Mouse (Mus musculus): ENCODE measurements at regions not wholly inside any gene's neighbourhood (a gene's known extent, or its start where the extent isn't known, plus 50 kb on each side); places are given as distances from the start of the nearest gene placed in this dataset.

- no peaks in the 10 kb centered on the region for H3K36me3 ChIP-seq (ENCODE audit: insufficient read depth, low read length)
- H3K27me3 ChIP-seq (ENCODE audit: insufficient read depth, low read length): no peaks in the 10 kb centered on the region
- TF ChIP-seq POU5F1 (IDR thresholded peaks at IDR 0.05; ENCODE audit: borderline replicate concordance, low read length) (no peak), CTCF (conservative IDR thresholded peaks at IDR 0.05; ENCODE audit: low read length) (no peak), NANOG (IDR thresholded peaks at IDR 0.05; ENCODE audit: borderline replicate concordance, low read length) (no peak)
- H3K4me3 ChIP-seq (replicated peaks; ENCODE audit: low read length): no peak overlapping the region
- H3K4me1 ChIP-seq (replicated peaks; ENCODE audit: low read depth, low read length): no peaks in the 10 kb centered on the region
- H3K9me3 ChIP-seq (ENCODE audit: low read length): no peaks in the 10 kb centered on the region
Measured at GRCm38 (mm10) chr4:26637859-26638258, 291.2 kb upstream of the Manea start.

GRCm38 (mm10) chr4:26630553-26631206 is 284.0 kb upstream of the Manea start:
- H3K4me1 ChIP-seq (replicated peaks; ENCODE audit: low read depth, low read length): no peaks in the 10 kb centered on the region
- H3K27me3 ChIP-seq (ENCODE audit: insufficient read depth, low read length): no peaks in the 10 kb centered on the region
- H3K36me3 ChIP-seq (ENCODE audit: insufficient read depth, low read length): no peaks in the 10 kb centered on the region
- H3K4me3 ChIP-seq (replicated peaks; ENCODE audit: low read length): no peak overlapping the region
- no peaks in the 10 kb centered on the region for H3K9me3 ChIP-seq (ENCODE audit: low read length)
- TF ChIP-seq POU5F1 (IDR thresholded peaks at IDR 0.05; ENCODE audit: borderline replicate concordance, low read length): no peak
- no peak for TF ChIP-seq NANOG (IDR thresholded peaks at IDR 0.05; ENCODE audit: borderline replicate concordance, low read length)
- TF ChIP-seq CTCF (conservative IDR thresholded peaks at IDR 0.05; ENCODE audit: low read length): no peak

GRCm38 (mm10) chr4:26629710-26630109 is 283.0 kb upstream of the Manea start:
- no peak for TF ChIP-seq NANOG (IDR thresholded peaks at IDR 0.05; ENCODE audit: borderline replicate concordance, low read length)
- TF ChIP-seq POU5F1 (IDR thresholded peaks at IDR 0.05; ENCODE audit: borderline replicate concordance, low read length): no peak
- no peak for TF ChIP-seq CTCF (conservative IDR thresholded peaks at IDR 0.05; ENCODE audit: low read length)
- no peaks in the 10 kb centered on the region for H3K4me1 ChIP-seq (replicated peaks; ENCODE audit: low read depth, low read length)
- no peak overlapping the region for H3K4me3 ChIP-seq (replicated peaks; ENCODE audit: low read length)
- H3K9me3 ChIP-seq (ENCODE audit: low read length): no peaks in the 10 kb centered on the region
- no peaks in the 10 kb centered on the region for H3K36me3 ChIP-seq (ENCODE audit: insufficient read depth, low read length)
- H3K27me3 ChIP-seq (ENCODE audit: insufficient read depth, low read length): no peaks in the 10 kb centered on the region

- TF ChIP-seq POU5F1 (IDR thresholded peaks at IDR 0.05; ENCODE audit: borderline replicate concordance, low read length) (no peak), CTCF (conservative IDR thresholded peaks at IDR 0.05; ENCODE audit: low read length) (no peak), NANOG (IDR thresholded peaks at IDR 0.05; ENCODE audit: borderline replicate concordance, low read length) (no peak)
Measured at GRCm38 (mm10) chr4:26627744-26628143, 281.1 kb upstream of the Manea start.

GRCm38 (mm10) chr4:26589081-26589869 is 242.6 kb upstream of the Manea start:
- Histone ChIP-seq H3K4me3 (replicated peaks; ENCODE audit: low read length) (no peak overlapping the region), H3K36me3 (ENCODE audit: insufficient read depth, low read length) (no peaks in the 10 kb centered on the region), H3K4me1 (replicated peaks; ENCODE audit: low read depth, low read length) (no peaks in the 10 kb centered on the region), H3K9me3 (ENCODE audit: low read length) (no peaks in the 10 kb centered on the region), H3K27me3 (ENCODE audit: insufficient read depth, low read length) (no peaks in the 10 kb centered on the region)
- TF ChIP-seq POU5F1 (IDR thresholded peaks at IDR 0.05; ENCODE audit: borderline replicate concordance, low read length) (no peak), CTCF (conservative IDR thresholded peaks at IDR 0.05; ENCODE audit: low read length) (no peak), NANOG (IDR thresholded peaks at IDR 0.05; ENCODE audit: borderline replicate concordance, low read length) (no peak)

More at GRCm38 (mm10) chr4:26627744-26628143, 281.1 kb upstream of the Manea start:
- no peaks in the 10 kb centered on the region for H3K4me1 ChIP-seq (replicated peaks; ENCODE audit: low read depth, low read length)
- no peaks in the 10 kb centered on the region for H3K27me3 ChIP-seq (ENCODE audit: insufficient read depth, low read length)
- no peaks in the 10 kb centered on the region for H3K9me3 ChIP-seq (ENCODE audit: low read length)
- no peak overlapping the region for H3K4me3 ChIP-seq (replicated peaks; ENCODE audit: low read length)
- no peaks in the 10 kb centered on the region for H3K36me3 ChIP-seq (ENCODE audit: insufficient read depth, low read length)

GRCm38 (mm10) chr4:26555690-26556089 is 209.0 kb upstream of the Manea start:
- TF ChIP-seq NANOG (IDR thresholded peaks at IDR 0.05; ENCODE audit: borderline replicate concordance, low read length) (no peak), POU5F1 (IDR thresholded peaks at IDR 0.05; ENCODE audit: borderline replicate concordance, low read length) (no peak), CTCF (conservative IDR thresholded peaks at IDR 0.05; ENCODE audit: low read length) (no peak)
- Histone ChIP-seq H3K4me1 (replicated peaks; ENCODE audit: low read depth, low read length) (no peaks in the 10 kb centered on the region), H3K9me3 (ENCODE audit: low read length) (no peaks in the 10 kb centered on the region), H3K27me3 (ENCODE audit: insufficient read depth, low read length) (no peaks in the 10 kb centered on the region), H3K4me3 (replicated peaks; ENCODE audit: low read length) (no peak overlapping the region), H3K36me3 (ENCODE audit: insufficient read depth, low read length) (no peaks in the 10 kb centered on the region)

- Histone ChIP-seq H3K4me3 (replicated peaks; ENCODE audit: low read length) (no peak overlapping the region), H3K36me3 (ENCODE audit: insufficient read depth, low read length) (no peaks in the 10 kb centered on the region), H3K4me1 (replicated peaks; ENCODE audit: low read depth, low read length) (no peaks in the 10 kb centered on the region), H3K27me3 (ENCODE audit: insufficient read depth, low read length) (no peaks in the 10 kb centered on the region), H3K9me3 (ENCODE audit: low read length) (no peaks in the 10 kb centered on the region)
- TF ChIP-seq NANOG (IDR thresholded peaks at IDR 0.05; ENCODE audit: borderline replicate concordance, low read length) (no peak), CTCF (conservative IDR thresholded peaks at IDR 0.05; ENCODE audit: low read length) (peak; percentile 31; the same call in 1 of the 2 replicates), POU5F1 (IDR thresholded peaks at IDR 0.05; ENCODE audit: borderline replicate concordance, low read length) (no peak)
Measured at GRCm38 (mm10) chr4:26543833-26544232, 197.1 kb upstream of the Manea start.

- TF ChIP-seq NANOG (IDR thresholded peaks at IDR 0.05; ENCODE audit: borderline replicate concordance, low read length) (no peak), POU5F1 (IDR thresholded peaks at IDR 0.05; ENCODE audit: borderline replicate concordance, low read length) (no peak), CTCF (conservative IDR thresholded peaks at IDR 0.05; ENCODE audit: low read length) (no peak)
Measured at GRCm38 (mm10) chr4:26542511-26542910, 195.8 kb upstream of the Manea start.

More at GRCm38 (mm10) chr4:26542511-26542910, 195.8 kb upstream of the Manea start:
- no peaks in the 10 kb centered on the region for H3K9me3 ChIP-seq (ENCODE audit: low read length)
- no peaks in the 10 kb centered on the region for H3K4me1 ChIP-seq (replicated peaks; ENCODE audit: low read depth, low read length)
- H3K4me3 ChIP-seq (replicated peaks; ENCODE audit: low read length): no peak overlapping the region
- no peaks in the 10 kb centered on the region for H3K27me3 ChIP-seq (ENCODE audit: insufficient read depth, low read length)
- no peaks in the 10 kb centered on the region for H3K36me3 ChIP-seq (ENCODE audit: insufficient read depth, low read length)

Measured in E14TG2a.4 (cell line).